Mouse (Mus musculus): ENCODE data around the gene Gsdma3. TPM values are rescaled to one million over a fixed set of nuclear protein-coding genes. Genes with fewer than 3 reads are reported as not detected.

Gsdma3 gene
- 0.35 TPM for total RNA-seq (2023)

GRCm38 (mm10) chr11:98625611-98626410, at the start of gene Gsdma3, which contains the start of gene Gm12355:
Gene Gsdma3 (plus strand): TSS chr11:98626360.
Gene Gm12355 (minus strand): TSS chr11:98625661.

GRCm38 (mm10) chr11:98586892-98587563, 39.1 kb upstream of the Gsdma3 start, which contains the start of gene Ormdl3:
Gene Ormdl3 (minus strand): TSS chr11:98587368.

GRCm38 (mm10) chr11:98597991-98598390, 28.2 kb upstream of the Gsdma3 start, which contains the start of gene Lrrc3c:
Gene Lrrc3c (plus strand): TSS chr11:98598291.

GRCm38 (mm10) chr11:98646459-98646858, 20.3 kb downstream of the Gsdma3 start, which contains the start of gene Gsdma2:
Gene Gsdma2 (plus strand): TSS chr11:98646759.

GRCm38 (mm10) chr11:98664091-98664490, 37.9 kb downstream of the Gsdma3 start, which contains the start of gene Gsdma:
Gene Gsdma (plus strand): TSS chr11:98664351.

GRCm38 (mm10) chr11:98681786-98682745, 55.9 kb downstream of the Gsdma3 start, which contains the start of gene Psmd3:
Gene Psmd3 (plus strand): TSS chr11:98682554.

Other genes starting within 250 kb of the Gsdma3 start
- not detected for gene Tcap, start 242.5 kb upstream of the Gsdma3 start, total RNA-seq (2023)
- gene Pnmt, start 239.9 kb upstream of the Gsdma3 start, total RNA-seq (2023), result not detected
- gene Pgap3, start 225.9 kb upstream of the Gsdma3 start, total RNA-seq (2023), result 9.3 TPM
- 0.18 TPM for gene Erbb2, start 213.9 kb upstream of the Gsdma3 start, total RNA-seq (2023)
- 55.7 TPM for gene Mien1, start 187.4 kb upstream of the Gsdma3 start, total RNA-seq (2023)
- gene Grb7, start 180.0 kb upstream of the Gsdma3 start, total RNA-seq (2023), result 1.2 TPM
- 133 TPM for gene Ikzf3, start 80.3 kb upstream of the Gsdma3 start, total RNA-seq (2023)
- 5.8 TPM for gene Zpbp2, start 75.3 kb upstream of the Gsdma3 start, total RNA-seq (2023)
- 23.7 TPM for gene Ormdl3, start 39.0 kb upstream of the Gsdma3 start, total RNA-seq (2023)
- not detected for gene Lrrc3c, start 28.1 kb upstream of the Gsdma3 start, total RNA-seq (2023)
- 23.9 TPM for gene Gm12355, start 699 bp upstream of the Gsdma3 start, total RNA-seq (2023)
- not detected for gene Gsdma2, start 20.4 kb downstream of the Gsdma3 start, total RNA-seq (2023)
- gene Gsdma, start 38.0 kb downstream of the Gsdma3 start, total RNA-seq (2023), result not detected
- gene Psmd3, start 56.2 kb downstream of the Gsdma3 start, total RNA-seq (2023), result 78.2 TPM
- gene Csf3, start 74.9 kb downstream of the Gsdma3 start, total RNA-seq (2023), result not detected
- gene Med24, start 103.1 kb downstream of the Gsdma3 start, total RNA-seq (2023), result 75.6 TPM
- 44.0 TPM for gene Thra, start 114.3 kb downstream of the Gsdma3 start, total RNA-seq (2023)
- 5.1 TPM for gene Nr1d1, start 149.0 kb downstream of the Gsdma3 start, total RNA-seq (2023)
- gene Msl1, start 169.2 kb downstream of the Gsdma3 start, total RNA-seq (2023), result 123 TPM
- gene Casc3, start 178.5 kb downstream of the Gsdma3 start, total RNA-seq (2023), result 119 TPM
- not detected for gene Rapgefl1, start 210.4 kb downstream of the Gsdma3 start, total RNA-seq (2023)
- gene Wipf2, start 237.3 kb downstream of the Gsdma3 start, total RNA-seq (2023), result 41.1 TPM